Mouse (Mus musculus): ENCODE results near the gene Ccdc73. TPM values are rescaled to one million over a fixed set of nuclear protein-coding genes. Genes with fewer than 3 reads are reported as not detected.

Ccdc73 gene
- not detected for total RNA-seq (2023)

DNA sequence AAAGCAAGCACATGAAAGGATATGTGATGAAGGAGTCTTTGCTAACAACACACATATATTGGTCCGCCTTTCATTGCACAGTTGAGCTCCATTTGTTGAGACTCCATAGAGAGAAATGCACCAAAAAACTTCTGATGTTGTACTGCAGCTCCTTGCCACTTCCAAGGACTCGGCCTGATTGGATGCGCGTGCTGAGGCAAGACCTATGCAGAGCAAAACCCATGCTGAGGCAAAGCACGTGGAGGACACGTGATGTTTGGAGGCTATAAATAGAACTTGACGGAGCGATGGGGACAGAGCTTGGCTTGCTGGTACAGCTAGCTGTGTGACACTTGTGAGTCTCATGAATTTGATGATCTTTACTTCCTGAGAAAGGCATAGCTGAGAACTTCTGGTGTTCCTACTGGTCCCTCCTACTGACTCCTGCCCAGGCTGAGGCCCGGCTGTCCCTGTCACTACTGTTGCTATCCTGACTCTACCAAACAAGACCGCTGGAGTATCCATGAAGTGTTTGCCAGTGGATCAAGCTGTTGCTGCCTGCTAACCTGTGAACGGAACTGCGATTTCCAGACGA is at the start of gene Ccdc73:
Ccdc73 (plus strand) TSS at position 524 of the 574 bp plus-strand sequence.

GRCm38 (mm10) chr2:104849276-104849990 is 18.2 kb upstream of the Ccdc73 start, which contains the start of gene Prrg4:
Prrg4 (minus strand) TSS chr2:104849876.

DNA sequence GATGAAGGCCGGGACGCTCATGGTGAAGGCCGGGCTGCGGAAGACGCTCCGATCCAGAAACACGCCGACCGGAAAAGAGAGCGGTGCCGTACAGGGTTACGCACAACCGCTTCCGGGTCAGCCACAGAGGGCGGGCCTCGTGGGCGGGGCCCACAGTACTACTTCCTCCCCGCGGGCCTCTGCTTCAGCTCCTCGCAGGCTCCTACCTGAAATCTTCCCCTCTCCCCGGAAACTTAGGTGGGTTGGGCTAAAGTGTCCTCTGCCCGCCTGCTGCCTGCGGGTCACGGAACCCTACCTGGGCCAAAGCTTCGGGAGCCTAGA is 149.3 kb downstream of the Ccdc73 start, which contains the start of gene Eif3m:
Eif3m (minus strand) TSS at position 114 of the 321 bp plus-strand sequence.

Other genes starting within 250 kb of the Ccdc73 start
- 1.3 TPM for gene Tcp11l1, start 155.6 kb upstream of the Ccdc73 start, total RNA-seq (2023)
- gene Pin1rt1, start 151.4 kb upstream of the Ccdc73 start, total RNA-seq (2023): not detected
- not detected for gene Depdc7, start 124.9 kb upstream of the Ccdc73 start, total RNA-seq (2023)
- 11.5 TPM for gene Qser1, start 51.0 kb upstream of the Ccdc73 start, total RNA-seq (2023)
- 3.0 TPM for gene Prrg4, start 17.9 kb upstream of the Ccdc73 start, total RNA-seq (2023)
- gene Eif3m, start 149.3 kb downstream of the Ccdc73 start, total RNA-seq (2023): 165 TPM
- gene Gm11060, start 224.2 kb downstream of the Ccdc73 start, total RNA-seq (2023): not detected